Mouse (Mus musculus) induced T-regulatory cell, adult 2 months (primary cell): ENCODE results near the gene Plcd3.
A peak's percentile ranks its signal among the peaks of the same experiment; 100 is the strongest.

Experiments used
- DNase-seq: peaks from one replicate; pipeline ENCODE4 v3.0.0-alpha.2; 2012; ENCODE audit warnings: low read depth

Plcd3 gene

GRCm38 (mm10) chr11:103066191-103067050 lies 35.0 kb downstream of the Plcd3 start:
- DNase-seq = no peak

DNA sequence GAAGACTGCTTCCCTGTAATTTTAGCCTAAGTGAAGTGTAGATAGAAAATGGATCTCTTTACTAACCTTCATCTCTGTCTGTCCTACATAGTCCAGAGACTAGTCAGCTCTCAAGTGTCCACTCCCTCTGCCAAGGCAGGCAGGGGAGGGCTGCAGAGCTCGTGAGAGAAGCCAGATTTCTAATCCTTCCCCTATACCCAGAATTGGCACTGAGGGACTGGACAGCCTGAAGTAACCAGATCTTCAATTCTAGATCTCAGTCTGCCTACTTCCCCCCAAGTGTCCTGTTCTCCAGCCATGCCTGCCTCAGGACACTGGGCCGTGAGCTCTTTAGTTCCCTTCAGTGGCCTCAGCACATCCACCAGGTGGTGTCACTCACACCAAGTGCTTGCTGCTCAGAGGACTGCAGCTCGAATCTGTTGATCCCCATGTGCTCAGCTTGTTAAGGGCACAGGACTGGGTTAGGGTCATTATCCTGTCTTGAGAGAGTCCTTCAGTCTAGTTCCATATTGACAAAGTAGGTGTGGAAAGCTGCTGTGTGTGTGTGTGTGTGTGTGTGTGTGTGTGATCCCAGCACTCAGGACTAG lies 42.9 kb downstream of the Plcd3 start:
- DNase-seq = no peak

DNA sequence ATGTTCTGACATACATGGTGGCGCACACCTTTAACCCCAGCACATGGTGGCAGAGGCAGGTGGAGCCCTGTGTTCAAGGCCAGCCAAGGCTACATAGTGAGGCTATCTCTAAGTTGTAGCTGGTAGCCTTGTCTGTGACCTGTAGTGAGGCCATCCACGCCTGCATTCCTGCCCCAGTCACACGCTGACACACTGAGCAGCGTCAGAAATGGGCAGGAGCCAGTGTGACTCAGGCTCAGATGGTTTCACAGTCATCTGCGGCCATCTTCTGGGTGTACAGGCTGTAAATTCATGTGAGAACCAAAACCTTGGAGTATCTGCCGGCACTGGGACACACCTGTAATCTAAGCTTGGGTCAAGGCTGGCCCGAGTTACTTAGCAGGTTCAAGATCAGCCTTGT lies 44.8 kb downstream of the Plcd3 start:
- no peak for DNase-seq

GRCm38 (mm10) chr11:103054798-103055197 lies 46.7 kb downstream of the Plcd3 start:
- DNase-seq = peak; percentile 87

DNA sequence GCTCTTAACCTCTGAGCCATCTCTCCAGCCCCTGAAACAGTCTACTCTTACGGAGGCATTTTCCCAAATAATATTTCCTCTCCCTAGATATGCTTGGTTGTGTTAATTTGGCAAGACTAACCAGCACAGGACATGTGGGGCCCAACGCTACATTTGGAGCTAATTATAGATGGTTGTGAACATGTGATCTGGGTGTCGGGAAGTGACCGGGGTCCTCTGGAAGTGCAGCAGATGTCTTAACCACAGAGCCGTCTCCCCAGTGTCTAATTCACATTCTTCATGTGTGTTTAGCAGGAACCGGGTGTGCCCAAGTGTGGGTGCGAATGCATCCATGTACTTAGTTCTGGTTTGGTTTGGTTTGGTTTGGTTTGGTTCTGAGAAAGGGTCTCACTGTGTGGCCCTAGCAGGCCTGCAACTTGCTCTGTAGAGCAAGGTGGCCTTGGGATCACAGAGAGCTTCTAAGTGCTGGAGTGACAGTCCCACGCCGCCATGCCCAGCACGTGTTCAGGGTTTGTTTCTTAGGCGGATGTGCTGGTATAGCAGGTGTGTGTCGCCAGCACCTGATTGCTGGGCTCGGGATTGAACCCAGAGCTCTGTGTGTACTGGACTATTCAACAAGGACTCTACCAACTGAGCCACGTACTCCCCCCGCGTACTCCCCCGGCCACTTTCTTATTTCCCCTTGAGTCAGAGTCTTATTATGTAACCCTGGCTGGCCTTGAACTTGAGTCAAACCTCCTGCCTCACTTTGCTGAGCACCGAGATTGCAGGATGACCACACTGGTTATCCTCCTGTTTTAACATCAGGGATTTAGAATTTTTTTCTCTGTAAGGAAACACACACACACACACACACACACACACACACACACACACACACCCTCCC lies 48.0 kb downstream of the Plcd3 start:
- DNase-seq = no peak

- DNase-seq = no peak
These were observed 49.4 kb downstream of the Plcd3 start for GRCm38 (mm10) chr11:103052078-103052477.

- DNase-seq = no peak
These were observed 50.2 kb downstream of the Plcd3 start for GRCm38 (mm10) chr11:103051249-103051691.

GRCm38 (mm10) chr11:103050153-103050552 lies 51.3 kb downstream of the Plcd3 start:
- no peak for DNase-seq

- no peak for DNase-seq
These were observed 51.8 kb downstream of the Plcd3 start for GRCm38 (mm10) chr11:103049611-103050010.

DNA sequence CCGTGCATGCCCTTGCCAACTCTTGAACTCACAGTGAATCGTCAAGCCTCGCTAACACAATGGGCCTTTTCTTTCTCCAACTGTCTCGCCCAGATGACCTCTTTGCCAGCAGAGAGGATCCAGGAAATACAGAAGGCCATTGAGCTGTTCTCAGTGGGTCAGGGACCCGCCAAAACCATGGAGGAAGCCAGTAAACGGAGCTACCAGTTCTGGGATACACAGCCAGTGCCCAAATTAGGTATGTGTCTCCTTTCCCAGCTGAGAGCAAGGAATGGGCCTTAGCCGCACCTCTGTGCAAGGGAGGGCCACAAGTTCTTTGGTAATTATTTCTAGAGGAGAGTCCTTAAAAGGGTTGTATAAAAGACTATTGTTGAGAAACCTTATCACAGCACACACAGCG lies 55.2 kb downstream of the Plcd3 start:
- no peak for DNase-seq

DNA sequence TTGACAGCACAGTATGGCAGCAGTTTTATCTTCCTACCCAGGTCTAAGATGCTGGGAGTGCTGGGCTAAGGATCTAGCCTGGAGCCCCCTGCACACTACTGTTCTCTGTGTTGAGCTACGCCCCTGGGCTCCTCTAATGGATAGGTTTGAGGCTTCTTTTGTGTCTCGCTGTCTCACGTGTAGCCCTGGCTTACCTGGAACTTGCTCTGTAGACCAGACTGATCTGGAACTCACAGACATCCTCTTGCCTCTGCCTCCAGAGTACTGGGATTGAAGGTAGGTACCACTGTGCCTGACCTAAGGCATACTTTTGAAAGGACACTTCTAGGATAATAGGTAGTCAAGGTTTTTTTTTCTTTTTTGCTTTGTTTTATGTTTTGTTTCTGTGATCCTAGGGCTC lies 57.5 kb downstream of the Plcd3 start:
- no peak for DNase-seq

GRCm38 (mm10) chr11:103042828-103043227 lies 58.6 kb downstream of the Plcd3 start:
- no peak for DNase-seq

DNA sequence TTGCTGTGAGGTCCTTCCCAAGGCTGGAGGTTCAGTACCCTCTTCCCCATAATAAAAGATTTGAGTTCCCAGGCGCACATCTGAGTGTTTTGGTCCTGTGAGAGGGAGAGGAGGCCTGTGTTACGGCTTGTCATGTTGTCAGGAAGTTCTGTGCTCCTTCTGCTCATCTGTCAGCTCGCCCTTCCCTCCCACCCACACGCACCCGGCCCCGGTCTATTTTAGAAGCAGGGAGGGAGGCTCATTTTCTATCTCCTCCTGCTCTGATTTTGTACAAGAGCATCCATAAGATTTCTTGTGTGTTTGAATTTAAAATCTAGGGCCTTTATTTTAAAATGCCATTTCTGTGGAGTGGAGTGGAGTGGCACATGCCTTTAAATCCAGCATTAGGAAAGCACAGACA lies 63.4 kb downstream of the Plcd3 start:
- no peak for DNase-seq

- no peak for DNase-seq
These were observed 64.5 kb downstream of the Plcd3 start for GRCm38 (mm10) chr11:103036881-103037465.

- DNase-seq = no peak
These were observed 66.5 kb downstream of the Plcd3 start for GRCm38 (mm10) chr11:103035007-103035406.

DNA sequence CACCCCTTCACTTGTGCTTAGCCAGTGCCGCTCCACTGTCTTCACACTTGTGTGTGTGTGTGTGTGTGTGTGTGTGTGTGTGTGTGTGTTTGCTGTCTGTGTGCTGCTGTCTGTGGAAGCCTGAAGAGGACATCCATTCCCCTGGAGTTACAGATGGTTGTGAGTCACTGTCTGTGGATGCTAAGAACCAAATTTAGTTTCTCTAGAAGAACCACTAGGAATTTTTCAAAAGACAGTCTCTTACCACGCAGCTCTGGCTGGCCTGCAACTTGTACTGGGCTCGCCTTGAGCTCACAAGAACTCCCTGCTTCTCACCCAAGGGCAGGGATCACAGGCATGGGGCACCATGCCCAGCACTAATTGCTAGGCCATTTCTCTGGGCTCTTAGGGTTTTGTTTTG lies 68.4 kb downstream of the Plcd3 start:
- DNase-seq = no peak

DNA sequence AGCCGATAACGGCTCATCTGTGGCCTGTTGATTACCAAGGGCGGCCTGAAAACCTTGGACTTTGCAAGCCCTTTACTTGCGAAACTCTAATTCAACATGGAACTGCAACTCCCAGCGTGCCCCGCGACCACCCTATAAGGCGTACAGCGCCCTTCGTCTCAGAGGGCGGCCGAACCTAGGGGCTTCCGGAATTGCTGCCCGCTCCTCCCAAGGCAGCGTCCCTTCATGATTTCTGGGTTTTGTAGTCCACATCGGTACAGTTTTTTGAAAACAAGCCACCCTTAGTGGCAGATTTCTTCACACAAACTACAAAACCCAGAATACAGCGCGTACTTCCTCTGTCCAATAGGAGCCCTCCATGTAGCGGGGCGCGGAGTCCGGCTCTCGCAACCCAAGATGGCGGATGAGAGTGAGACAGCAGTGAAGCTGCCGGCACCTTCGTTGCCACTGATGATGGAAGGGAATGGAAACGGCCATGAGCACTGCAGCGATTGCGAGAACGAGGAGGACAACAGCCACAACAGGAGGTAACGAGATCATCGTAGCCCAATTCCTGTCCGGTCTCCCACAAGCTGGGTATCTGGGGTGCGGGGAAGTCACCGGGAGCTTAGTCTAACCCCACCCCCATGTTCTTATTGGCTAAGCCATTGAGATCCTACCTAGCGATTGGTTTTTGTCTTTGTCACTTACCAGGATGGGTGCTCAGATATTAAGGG lies 73.1 kb downstream of the Plcd3 start, which contains the start of the genes Nmt1 and Dcakd:
Gene Nmt1 (plus strand): TSS at position 15 of the 716 bp plus-strand sequence.
Gene Dcakd (minus strand): TSS at position 158 of the 716 bp plus-strand sequence.
- peak; percentile 99 for DNase-seq

- DNase-seq = no peak
These were observed 73.8 kb downstream of the Plcd3 start for GRCm38 (mm10) chr11:103027570-103028175.

- no peak for DNase-seq
These were observed 74.6 kb downstream of the Plcd3 start for GRCm38 (mm10) chr11:103026901-103027300.

- DNase-seq = no peak
These were observed 77.5 kb downstream of the Plcd3 start for GRCm38 (mm10) chr11:103023974-103024373.
